Mouse (Mus musculus) forebrain, embryonic 11.5 days (tissue): Measurements from ENCODE around the gene Syna. TPM values are rescaled to one million over a fixed set of nuclear protein-coding genes. Genes with fewer than 3 reads are reported as not detected.

Source experiments
- ATAC-seq: fragments of 200-750 bp; cut with Nextera tagmentation; replicated peaks from 2 replicates; pipeline ENCODE4 v1.8.0; 2017; ENCODE audit warnings: moderate TSS enrichment; ENCODE audit not compliant: low FRiP score
- DNase-seq: peaks from one replicate; pipeline ENCODE4 v3.0.0-alpha.2; 2017; ENCODE audit warnings: low spot score
- H3K27ac ChIP-seq: fragments of 300-500 bp; sonication (generic); 2 replicates; pipeline ENCODE4 v1.5.1; 2014; ENCODE audit warnings: low read depth, low read length
- H3K27me3 ChIP-seq: fragments of 300-500 bp; sonication (generic); 2 replicates; pipeline ENCODE4 v1.6.1; 2014; ENCODE audit warnings: mild to moderate bottlenecking, low read length, mixed read lengths; ENCODE audit not compliant: control insufficient read depth, insufficient read depth
- H3K36me3 ChIP-seq: fragments of 300-500 bp; sonication (generic); 2 replicates; pipeline ENCODE4 v1.6.1; 2014; ENCODE audit warnings: mild to moderate bottlenecking, low read length, moderate library complexity, mixed read lengths; ENCODE audit not compliant: control insufficient read depth, insufficient read depth
- H3K4me1 ChIP-seq: fragments of 300-500 bp; sonication (generic); replicated peaks from 2 replicates; pipeline ENCODE4 v1.6.1; 2014; ENCODE audit warnings: low read length, mixed read lengths; ENCODE audit not compliant: control insufficient read depth, insufficient read depth
- H3K4me2 ChIP-seq: fragments of 300-500 bp; sonication (generic); 2 replicates; pipeline ENCODE4 v1.6.1; 2014; ENCODE audit warnings: low read depth, mild to moderate bottlenecking, low read length, moderate library complexity, mixed read lengths; ENCODE audit not compliant: severe bottlenecking
- H3K4me3 ChIP-seq: fragments of 300-500 bp; sonication (generic); 2 replicates; pipeline ENCODE4 v1.5.1; 2014; ENCODE audit warnings: low read depth, low read length
- H3K9ac ChIP-seq: fragments of 300-500 bp; sonication (generic); 2 replicates; pipeline ENCODE4 v1.6.1; 2014; ENCODE audit warnings: low read length
- H3K9me3 ChIP-seq: fragments of 300-500 bp; sonication (generic); 2 replicates; pipeline ENCODE4 v1.6.1; 2016; ENCODE audit warnings: low read length, mixed read lengths; ENCODE audit not compliant: control insufficient read depth
- WGBS: fragments of 180-500 bp; shearing (Covaris S2); extraction: QIAGEN DNeasy Blood & Tissue Kit; methylation state at CpG from one replicate; pipeline ENCODE4 v1.1.7; 2014; 5-methylcytosine and 5-hydroxymethylcytosine counted together
- polyA plus RNA-seq: library from polyadenylated mRNA; unstranded; fragments of >200 nt; fragmentation: Nextera tagmentation; extraction: Ambion mirVana; gene quantifications from 2 replicates; pipeline ENCODE4 v1.2.1, GENCODE M21; 2014

Gene Syna
- polyA plus RNA-seq, 1 experiment from 2014 or later = not detected

- no peaks in the 10 kb centered on the region for H3K9me3 ChIP-seq
- H3K4me3 ChIP-seq = no peak overlapping the region
- peaks cover 2% of the 10 kb centered on the region; the same call in 1 of the 2 replicates for H3K4me1 ChIP-seq
- no peak overlapping the region for H3K4me2 ChIP-seq
- ATAC-seq (no peak), DNase-seq (no peak)
- WGBS = 53% methylated on average over 3 of the region's 3 CpGs
- H3K27ac ChIP-seq = no peak overlapping the region
- no peaks in the 10 kb centered on the region for H3K27me3 ChIP-seq
- H3K36me3 ChIP-seq = no peaks in the 10 kb centered on the region
- no peak overlapping the region for H3K9ac ChIP-seq
These were observed 14.7 kb downstream of the Syna start for GRCm38 (mm10) chr5:134545242-134545629.

DNA sequence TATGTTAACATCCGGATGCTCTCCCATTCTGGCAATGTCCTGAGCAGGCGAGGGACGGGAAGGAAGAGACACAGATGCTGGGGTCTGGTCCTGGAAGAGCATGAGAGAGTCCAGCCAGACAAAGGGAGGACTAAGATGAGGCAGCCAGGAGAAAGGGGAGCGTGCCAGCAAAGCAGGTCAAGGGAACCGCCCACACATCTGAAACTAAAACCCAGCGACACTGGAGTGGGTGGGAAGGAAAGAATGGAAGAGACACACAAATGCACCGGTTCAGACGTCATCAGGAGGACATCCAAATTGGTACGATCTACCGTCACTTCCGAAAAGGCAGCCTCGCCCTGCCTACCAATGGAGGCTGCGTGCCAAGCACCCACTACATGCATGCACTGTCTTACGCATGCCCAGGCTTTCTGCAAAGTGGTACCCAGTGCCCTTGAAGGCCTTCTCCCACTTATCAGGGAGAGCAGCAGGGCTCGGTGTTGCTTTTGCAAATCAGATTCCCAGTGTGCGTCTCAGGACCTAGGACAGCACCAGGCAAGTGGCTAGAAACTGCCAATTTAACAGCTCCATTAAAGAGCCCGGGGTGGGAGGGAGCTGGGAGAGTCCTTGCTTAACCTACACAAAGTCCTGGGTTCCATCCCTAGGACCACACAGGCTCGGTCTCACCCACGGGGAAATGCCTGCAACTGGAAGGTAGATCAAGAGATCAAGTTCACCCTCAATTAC, 15.3 kb downstream of the Syna start:
- H3K4me1 ChIP-seq = peaks cover 2% of the 10 kb centered on the region; the same call in 1 of the 2 replicates
- WGBS = 70% methylated on average over 19 of the region's 19 CpGs
- no peak overlapping the region for H3K4me3 ChIP-seq
- no peaks in the 10 kb centered on the region for H3K27me3 ChIP-seq
- DNase-seq = no peak
- no peaks in the 10 kb centered on the region for H3K36me3 ChIP-seq
- no peak overlapping the region; the same call in 1 of the 2 replicates for H3K9ac ChIP-seq
- H3K9me3 ChIP-seq = no peaks in the 10 kb centered on the region
- no peak overlapping the region for H3K27ac ChIP-seq
- no peak overlapping the region for H3K4me2 ChIP-seq
- no peak for ATAC-seq

- H3K4me1 ChIP-seq = no peaks in the 10 kb centered on the region; the same call in 1 of the 2 replicates
- H3K36me3 ChIP-seq = no peaks in the 10 kb centered on the region
- ATAC-seq (no peak), DNase-seq (no peak)
- no peaks in the 10 kb centered on the region for H3K9me3 ChIP-seq
- 30% methylated on average over 7 of the region's 7 CpGs for WGBS
- no peak overlapping the region for H3K9ac ChIP-seq
- no peak overlapping the region for H3K27ac ChIP-seq
- H3K27me3 ChIP-seq = no peaks in the 10 kb centered on the region
- H3K4me2 ChIP-seq = no peak overlapping the region
- H3K4me3 ChIP-seq = no peak overlapping the region
These were observed 18.3 kb downstream of the Syna start for GRCm38 (mm10) chr5:134541640-134542039.

DNA sequence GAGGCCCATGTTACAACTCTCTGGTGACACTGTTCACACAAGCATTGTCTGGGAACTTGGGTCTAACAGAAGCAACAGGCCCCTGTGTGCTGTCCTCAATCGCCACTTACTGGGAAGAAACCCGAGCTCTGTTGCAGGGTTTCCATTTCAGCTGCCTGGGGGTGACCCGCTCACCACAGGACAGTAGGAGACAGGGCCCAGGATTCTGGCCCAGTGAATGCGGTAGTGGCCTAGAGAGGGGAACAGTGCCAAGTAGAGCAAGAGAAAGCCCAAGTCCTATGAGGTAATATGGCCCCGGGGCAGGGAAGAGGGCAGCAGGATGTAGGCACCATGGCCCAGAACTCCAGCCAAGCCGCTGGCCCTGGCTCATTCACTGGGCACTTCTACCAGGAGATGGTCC, 19.1 kb downstream of the Syna start:
- H3K4me1 ChIP-seq = no peaks in the 10 kb centered on the region; the same call in 1 of the 2 replicates
- no peak overlapping the region for H3K4me2 ChIP-seq
- WGBS = 80% methylated on average over 6 of the region's 6 CpGs
- H3K36me3 ChIP-seq = no peaks in the 10 kb centered on the region
- H3K27me3 ChIP-seq = no peaks in the 10 kb centered on the region
- H3K9me3 ChIP-seq = no peaks in the 10 kb centered on the region
- no peak for ATAC-seq
- no peak overlapping the region for H3K4me3 ChIP-seq
- no peak overlapping the region for H3K27ac ChIP-seq
- DNase-seq = no peak
- H3K9ac ChIP-seq = no peak overlapping the region

DNA sequence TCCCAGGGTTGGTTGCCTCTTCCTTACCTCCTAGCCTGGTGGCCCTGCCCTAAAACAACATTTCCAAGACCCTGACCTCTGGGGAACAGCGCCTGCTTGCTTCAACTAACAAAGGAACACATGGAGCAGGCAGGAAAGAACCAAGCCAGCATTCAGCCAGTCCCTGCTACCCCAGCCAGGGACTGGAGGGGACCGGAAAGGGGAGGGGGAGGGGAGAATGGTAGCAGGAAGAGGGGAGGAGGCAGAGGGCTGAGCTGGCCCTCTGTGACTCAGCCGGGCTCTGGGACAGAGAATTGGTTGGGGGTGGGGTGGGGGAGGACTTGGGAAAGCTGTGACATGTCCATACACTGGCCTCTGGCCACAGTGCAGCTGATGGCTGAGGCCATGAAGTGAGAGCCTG, 20.1 kb downstream of the Syna start:
- no peak overlapping the region for H3K4me2 ChIP-seq
- DNase-seq (peak; percentile 58), ATAC-seq (0 out of 2 replicates have a peak, but pooled peaks have one; percentile 10)
- H3K27ac ChIP-seq = no peak overlapping the region
- no peaks in the 10 kb centered on the region for H3K9me3 ChIP-seq
- WGBS = 4% methylated on average over 3 of the region's 3 CpGs
- H3K36me3 ChIP-seq = no peaks in the 10 kb centered on the region
- H3K9ac ChIP-seq = no peak overlapping the region
- no peak overlapping the region for H3K4me3 ChIP-seq
- no peaks in the 10 kb centered on the region; the same call in 1 of the 2 replicates for H3K4me1 ChIP-seq
- no peaks in the 10 kb centered on the region for H3K27me3 ChIP-seq

DNA sequence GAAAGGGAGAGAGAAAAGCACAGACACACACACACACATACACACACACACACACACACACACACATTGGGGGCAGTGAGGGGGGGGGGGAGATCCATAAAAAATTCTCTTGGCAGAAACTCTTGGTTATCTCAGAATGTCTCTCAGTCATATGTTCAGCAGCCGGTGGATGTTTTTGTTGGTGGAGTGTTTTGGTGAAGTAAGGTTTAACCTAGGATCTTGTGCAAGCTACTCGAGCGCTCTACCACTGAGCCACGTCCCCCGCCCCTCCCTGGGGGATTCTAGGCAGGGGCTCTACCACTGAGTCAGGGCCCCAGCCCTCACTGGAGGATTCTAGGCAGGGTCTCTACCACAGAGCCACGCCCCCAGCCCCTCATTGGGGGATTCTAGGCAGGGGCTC, 23.9 kb downstream of the Syna start:
- Histone ChIP-seq H3K9me3 (no peaks in the 10 kb centered on the region), H3K27ac (no peak overlapping the region), H3K4me3 (no peak overlapping the region), H3K4me1 (no peaks in the 10 kb centered on the region; the same call in 1 of the 2 replicates), H3K27me3 (no peaks in the 10 kb centered on the region), H3K36me3 (no peaks in the 10 kb centered on the region), H3K4me2 (no peak overlapping the region), H3K9ac (no peak overlapping the region)
- WGBS = 96% methylated on average over 6 of the region's 6 CpGs
- ATAC-seq (no peak), DNase-seq (no peak)

DNA sequence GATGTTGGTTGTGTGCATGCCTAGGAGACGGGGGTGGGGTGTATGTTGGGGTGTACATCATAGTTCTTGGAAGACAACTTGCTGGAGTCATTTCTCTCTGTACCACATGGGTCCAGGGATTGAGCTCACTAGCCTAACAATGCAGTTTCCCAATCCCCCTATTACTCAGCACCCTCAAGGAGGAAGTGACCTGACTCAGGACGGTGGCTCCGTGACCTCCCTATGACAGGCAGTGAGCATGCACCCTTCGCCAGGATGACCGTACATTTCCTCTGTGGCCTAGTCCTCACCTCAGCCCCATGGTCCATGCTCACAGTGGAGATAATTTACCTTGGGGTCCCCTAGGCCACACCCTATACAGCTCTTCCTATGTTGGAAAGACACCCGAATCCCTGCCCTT, 27.6 kb downstream of the Syna start:
- no peaks in the 10 kb centered on the region for H3K4me1 ChIP-seq
- ATAC-seq (no peak), DNase-seq (no peak)
- no peak overlapping the region for H3K9ac ChIP-seq
- H3K9me3 ChIP-seq = no peaks in the 10 kb centered on the region
- no peaks in the 10 kb centered on the region for H3K27me3 ChIP-seq
- no peak overlapping the region for H3K4me2 ChIP-seq
- WGBS = 94% methylated on average over 6 of the region's 6 CpGs
- H3K4me3 ChIP-seq = no peak overlapping the region
- H3K27ac ChIP-seq = no peak overlapping the region
- no peaks in the 10 kb centered on the region for H3K36me3 ChIP-seq

- no peaks in the 10 kb centered on the region for H3K36me3 ChIP-seq
- no peak overlapping the region for H3K27ac ChIP-seq
- DNase-seq (no peak), ATAC-seq (no peak)
- no peaks in the 10 kb centered on the region for H3K27me3 ChIP-seq
- H3K9ac ChIP-seq = no peak overlapping the region
- H3K4me1 ChIP-seq = no peaks in the 10 kb centered on the region
- H3K4me2 ChIP-seq = no peak overlapping the region
- H3K4me3 ChIP-seq = no peak overlapping the region
- 91% methylated on average over 9 of the region's 9 CpGs for WGBS
- H3K9me3 ChIP-seq = no peaks in the 10 kb centered on the region
These were observed 28.4 kb downstream of the Syna start for GRCm38 (mm10) chr5:134531585-134531984.

GRCm38 (mm10) chr5:134530830-134531229, 29.1 kb downstream of the Syna start:
- no peaks in the 10 kb centered on the region for H3K9me3 ChIP-seq
- H3K9ac ChIP-seq = no peak overlapping the region
- no peak overlapping the region for H3K4me2 ChIP-seq
- H3K36me3 ChIP-seq = no peaks in the 10 kb centered on the region
- H3K27ac ChIP-seq = no peak overlapping the region
- no peak for ATAC-seq
- H3K4me1 ChIP-seq = no peaks in the 10 kb centered on the region
- DNase-seq = no peak
- H3K4me3 ChIP-seq = no peak overlapping the region
- no peaks in the 10 kb centered on the region for H3K27me3 ChIP-seq
- WGBS = 75% methylated on average over 7 of the region's 7 CpGs
